Mouse (Mus musculus): ENCODE measurements around the gene Serpinb8. TPM values are rescaled to one million over a fixed set of nuclear protein-coding genes. Genes with fewer than 3 reads are reported as not detected.

Serpinb8 gene
- not detected for polyA plus RNA-seq (2017; shearing (Covaris generic))

GRCm38 (mm10) chr1:107589691-107590470, at the start of gene Serpinb8:
Gene Serpinb8 (plus strand): TSS chr1:107590006.

Other genes with a start within 250 kb of the Serpinb8 start
- not detected for gene Serpinb11, start 228.8 kb upstream of the Serpinb8 start, polyA plus RNA-seq (2017; shearing (Covaris generic))
- not detected for gene Serpinb7, start 190.4 kb upstream of the Serpinb8 start, polyA plus RNA-seq (2017; shearing (Covaris generic))
- not detected for gene Serpinb2, start 78.6 kb upstream of the Serpinb8 start, polyA plus RNA-seq (2017; shearing (Covaris generic))

Data from naive thymus-derived CD4-positive, alpha-beta T cell, adult 5 months (primary cell).